Comparison of ENCODE assay signal across 9 mouse cellular contexts in genomic region chr4:139872595-139872994, GRCm38 (mm10). TPM values are rescaled to one million over a fixed set of nuclear protein-coding genes. Genes with fewer than 3 reads are reported as not detected.
DNase-seq lines count a peak whose midpoint lies in the region; ATAC-seq and TF ChIP-seq lines count a peak whose summit lies in the region.
"Had no signal": no experiment of that assay in that cellular context is flagged by ENCODE, and none has a peak within 500 bp of the region (broad histone marks: within the 10 kb centered on the region; RNA-seq: fewer than 3 reads in every experiment).

No protein-coding gene starts in this region.

- H3K36me3 ChIP-seq in heart, adult 2 months (ENCODE audit: control insufficient read depth, insufficient read depth, low read length): no peaks in the 10 kb centered on the region
- no peaks in the 10 kb centered on the region for H3K36me3 ChIP-seq in heart, embryonic 12.5 days
- H3K36me3 ChIP-seq in CH12.LX (replicated peaks in 1 of 2; ENCODE audit: control insufficient read depth in 1 of 2, insufficient read depth in 1 of 2, low read length in 1 of 2): no peaks in the 10 kb centered on the region
- no peaks in the 10 kb centered on the region for H3K36me3 ChIP-seq in midbrain, postnatal 0 days (ENCODE audit: insufficient read depth, low read length)

- no peak overlapping the region for H3K4me2 ChIP-seq in heart, embryonic 12.5 days
- H3K4me2 ChIP-seq in CH12.LX (ENCODE audit: insufficient read depth, low read depth, poor library complexity, severe bottlenecking): no peak overlapping the region
- H3K4me2 ChIP-seq in midbrain, postnatal 0 days (ENCODE audit: low read depth, low read length, poor library complexity, severe bottlenecking): no peak overlapping the region

- H3K9me3 ChIP-seq in heart, embryonic 12.5 days (replicated peaks): peaks cover 6% of the 10 kb centered on the region; the same call in 1 of the 2 replicates
- H3K9me3 ChIP-seq in CH12.LX (replicated peaks; ENCODE audit: low read length): peaks cover 5% of the 10 kb centered on the region
- H3K9me3 ChIP-seq in midbrain, postnatal 0 days (ENCODE audit: low read length): no peaks in the 10 kb centered on the region

- H3K27me3 ChIP-seq in heart, adult 2 months (ENCODE audit: control insufficient read depth, insufficient read depth, low read length): no peaks in the 10 kb centered on the region; the same call in 1 of the 2 replicates
- H3K27me3 ChIP-seq in heart, embryonic 12.5 days (replicated peaks): peaks cover 30% of the 10 kb centered on the region
- H3K27me3 ChIP-seq in CH12.LX (replicated peaks): no peaks in the 10 kb centered on the region
- H3K27me3 ChIP-seq in midbrain, postnatal 0 days (ENCODE audit: insufficient read depth, low read length): no peaks in the 10 kb centered on the region

- peak; percentile 83 for TF ChIP-seq CTCF in heart, adult 2 months (IDR thresholded peaks at IDR 0.05)
- peak; percentile 54 to 74; a peak in 3 of 4 replicates for TF ChIP-seq CTCF in CH12.LX (conservative IDR thresholded peaks at IDR 0.05 in 1 of 2, IDR thresholded peaks at IDR 0.05 in 1 of 2; ENCODE audit: low read depth in 2 of 2, low read length in 2 of 2)
- peak; percentile 99 for TF ChIP-seq CTCF in midbrain, postnatal 0 days (IDR thresholded peaks at IDR 0.05)

- peak; percentile 64 for TF ChIP-seq RAD21 in CH12.LX (IDR thresholded peaks at IDR 0.05; ENCODE audit: low read depth, low read length)

- 0 out of 2 replicates have a peak, but pooled peaks have one; percentile 16 for TF ChIP-seq EP300 in heart, adult 2 months (IDR thresholded peaks at IDR 0.05; ENCODE audit: insufficient read depth, low read depth, low read length)
- TF ChIP-seq EP300 in CH12.LX (IDR thresholded peaks at IDR 0.05; ENCODE audit: low read length): no peak

- peak in 1 of 2 experiments; percentile 40 for DNase-seq in heart, adult 2 months
- DNase-seq in CH12.LX (ENCODE audit: extremely low read depth): peak; percentile 24
- peak; percentile 22 for DNase-seq in cerebellum, adult 9-10 months
- peak; percentile 42 to 50 for DNase-seq in layer of hippocampus, postnatal 36 days
- peak; percentile 84 for DNase-seq in midbrain, postnatal 0 days (ENCODE audit: low spot score)

- in situ Hi-C loops in CH12.LX (cut with MboI; ENCODE audit: low pct_ligation_motif_present, low pct_unique_long_range_greater_than_20kb, low sequenced_read_pairs): no loop called here

- TF ChIP-seq POLR2A in heart, adult 2 months (IDR thresholded peaks at IDR 0.05; ENCODE audit: insufficient read depth, low read depth, low read length): no peak
- TF ChIP-seq POLR2A in CH12.LX (IDR thresholded peaks at IDR 0.05; ENCODE audit: low read depth, low read length): no peak

- no peak for ATAC-seq in heart, embryonic 12.5 days (ENCODE audit: insufficient number of reproducible peaks, low FRiP score)
- peak; percentile 64; the same call in 1 of the 2 replicates for ATAC-seq in frontal cortex, adult (ENCODE audit: low TSS enrichment)
- ATAC-seq in midbrain, postnatal 0 days (ENCODE audit: low FRiP score): peak; percentile 57; the same call in 1 of the 2 replicates
- ATAC-seq in inflammation-experienced regulatory T-cells, adult 6 months: no peak

- H3K4me1 ChIP-seq in heart, adult 2 months (ENCODE audit: control insufficient read depth, insufficient read depth, low read length): no peaks in the 10 kb centered on the region
- H3K4me1 ChIP-seq in heart, embryonic 12.5 days (replicated peaks): no peaks in the 10 kb centered on the region
- no peaks in the 10 kb centered on the region for H3K4me1 ChIP-seq in CH12.LX (ENCODE audit: control insufficient read depth in 1 of 2, insufficient read depth in 2 of 2)
- H3K4me1 ChIP-seq in midbrain, postnatal 0 days (ENCODE audit: insufficient read depth, low read length): no peaks in the 10 kb centered on the region

- H3K9ac ChIP-seq in heart, adult 2 months (ENCODE audit: low read depth, low read length): no peak overlapping the region
- no peak overlapping the region for H3K9ac ChIP-seq in heart, embryonic 12.5 days
- no peak overlapping the region for H3K9ac ChIP-seq in CH12.LX (ENCODE audit: insufficient read depth, low read depth)
- H3K9ac ChIP-seq in midbrain, postnatal 0 days (replicated peaks; ENCODE audit: low read length, poor library complexity, severe bottlenecking): no peak overlapping the region

- intact Hi-C loops in heart, adult 2 months (cut with DNase I): loop anchor here (10.0 kb wide), 3 partner anchors 282 to 672 kb away; partner anchors contain the start of gene Igsf21

- dilution Hi-C loops in CH12.LX (cut with MboI; ENCODE audit: extremely low pct_ligation_motif_present, extremely low pct_unique_long_range_greater_than_20kb, low sequenced_read_pairs): no loop called here

- H3K79me2 ChIP-seq in heart, adult 2 months (replicated peaks; ENCODE audit: control insufficient read depth, insufficient read depth, low read length): no peaks in the 10 kb centered on the region
- H3K79me2 ChIP-seq in CH12.LX (replicated peaks; ENCODE audit: control insufficient read depth, extremely low read depth, insufficient read depth, poor library complexity, severe bottlenecking): no peaks in the 10 kb centered on the region

- WGBS in heart, adult 2 months: 7% methylated on average over 3 of the region's 3 CpGs
- 6% methylated on average over 3 of the region's 3 CpGs for WGBS in heart, embryonic 12.5 days
- 7% methylated on average over 3 of the region's 3 CpGs for WGBS in midbrain, postnatal 0 days

- H3K27ac ChIP-seq in heart, adult 2 months: no peak overlapping the region
- H3K27ac ChIP-seq in heart, embryonic 12.5 days (ENCODE audit: poor library complexity, severe bottlenecking): no peak overlapping the region
- no peak overlapping the region for H3K27ac ChIP-seq in CH12.LX (ENCODE audit: insufficient read depth, low read depth)
- no peak overlapping the region for H3K27ac ChIP-seq in midbrain, postnatal 0 days (ENCODE audit: low read depth, low read length)
- H3K27ac ChIP-seq: macrophage had no signal

- no peak overlapping the region for H3K4me3 ChIP-seq in heart, adult 2 months
- no peak overlapping the region for H3K4me3 ChIP-seq in heart, embryonic 12.5 days
- H3K4me3 ChIP-seq in CH12.LX (replicated peaks in 1 of 3; ENCODE audit: low read depth in 2 of 3, low read length in 2 of 3, poor library complexity in 1 of 3): no peak overlapping the region
- H3K4me3 ChIP-seq in midbrain, postnatal 0 days (ENCODE audit: low read depth, low read length): no peak overlapping the region

TF ChIP-seq in CH12.LX, 34 proteins besides CTCF, POLR2A, EP300 and RAD21:
- TF ChIP-seq ZMIZ1 (IDR thresholded peaks at IDR 0.05; ENCODE audit: low read depth, low read length): no peak
- TF ChIP-seq SMC3 (IDR thresholded peaks at IDR 0.05; ENCODE audit: low read depth, low read length): peak; percentile 56

RNA-seq across cellular contexts. Expression of gene Pax7, which starts 39.3 kb away (rescaled TPM):
- total RNA-seq in heart, adult 2 months (2021): not detected
- not detected in 2 replicates for polyA plus RNA-seq in heart, adult 2 months (2012; rRNA removed)
- 0.04 and 0.06 TPM in 2 replicates for polyA plus RNA-seq in heart, embryonic 12.5 days (2016; fragmentation: Nextera tagmentation; extraction: Ambion mirVana)
- total RNA-seq in CH12.LX (2012; rRNA removed) (not detected in 2 replicates), CH12.LX (2014; rRNA removed) (not detected in 2 replicates)
- not detected in 2 replicates for polyA plus RNA-seq in CH12.LX (2012; ENCODE audit: insufficient read length, low read depth)
- total RNA-seq in layer of hippocampus, postnatal 36 days (2021): under 1 TPM in 1 of 2 experiments, not detected in 1; 0.05 TPM
- 34.9 and 36.0 TPM in 2 replicates for total RNA-seq in midbrain, postnatal 0 days (2014; rRNA removed)
- polyA plus RNA-seq in midbrain, postnatal 0 days (2015; fragmentation: Nextera tagmentation; extraction: Ambion mirVana): 3.0 and 3.4 TPM in 2 replicates
- not detected for polyA plus RNA-seq in inflammation-experienced regulatory T-cells, adult 6 months (2017; shearing (Covaris generic))
- polyA plus RNA-seq: macrophage had no signal

Comparison
In these comparisons a context has a peak if more than half of its experiments do, and no peak if none do; other contexts are left out.
1. ATAC-seq: peak in frontal cortex, adult (single experiment) and midbrain, postnatal 0 days (single experiment); none in heart, embryonic 12.5 days (single experiment) and inflammation-experienced regulatory T-cells, adult 6 months (single experiment).
2. Peak in every context shown above with its lines, with median percentiles within 50 percentile points of each other: CTCF ChIP-seq.